Mouse (Mus musculus): Measurements from ENCODE around the gene Churc1. TPM values are rescaled to one million over a fixed set of nuclear protein-coding genes. Genes with fewer than 3 reads are reported as not detected.
A peak's percentile ranks its signal among the peaks of the same experiment; 100 is the strongest.

The Churc1 gene
- polyA plus RNA-seq (2012; rRNA removed) = 61.9 and 63.6 TPM in 2 replicates

- peak; percentile 97 for DNase-seq (ENCODE audit: low read depth)
- TF ChIP-seq CTCF (IDR thresholded peaks at IDR 0.05; ENCODE audit: borderline replicate concordance, extremely low read depth, insufficient read depth, insufficient read length) (no peak), POLR2A (IDR thresholded peaks at IDR 0.05; ENCODE audit: borderline replicate concordance, extremely low read depth, insufficient read depth, insufficient read length, poor library complexity, severe bottlenecking) (0 out of 2 replicates have a peak, but pooled peaks have one; percentile 21)
Observed at GRCm38 (mm10) chr12:76765354-76765851, at the start of gene Churc1, which contains the start of gene Fntb. TSS of gene Churc1 (plus strand) at chr12:76765538. TSS of gene Fntb (plus strand) at chr12:76765589.

- no peak for DNase-seq (ENCODE audit: low read depth)
- no peak for TF ChIP-seq CTCF (IDR thresholded peaks at IDR 0.05; ENCODE audit: borderline replicate concordance, extremely low read depth, insufficient read depth, insufficient read length)
- no peak for TF ChIP-seq POLR2A (IDR thresholded peaks at IDR 0.05; ENCODE audit: borderline replicate concordance, extremely low read depth, insufficient read depth, insufficient read length, poor library complexity, severe bottlenecking)
Observed at GRCm38 (mm10) chr12:76718384-76718783, 47.0 kb upstream of the Churc1 start.

- TF ChIP-seq POLR2A (IDR thresholded peaks at IDR 0.05; ENCODE audit: borderline replicate concordance, extremely low read depth, insufficient read depth, insufficient read length, poor library complexity, severe bottlenecking) = no peak
- no peak for TF ChIP-seq CTCF (IDR thresholded peaks at IDR 0.05; ENCODE audit: borderline replicate concordance, extremely low read depth, insufficient read depth, insufficient read length)
- DNase-seq (ENCODE audit: low read depth) = peak; percentile 51
Observed at GRCm38 (mm10) chr12:76720572-76720971, 44.8 kb upstream of the Churc1 start.

- TF ChIP-seq CTCF (IDR thresholded peaks at IDR 0.05; ENCODE audit: borderline replicate concordance, extremely low read depth, insufficient read depth, insufficient read length) (no peak), POLR2A (IDR thresholded peaks at IDR 0.05; ENCODE audit: borderline replicate concordance, extremely low read depth, insufficient read depth, insufficient read length, poor library complexity, severe bottlenecking) (no peak)
- DNase-seq (ENCODE audit: low read depth) = peak; percentile 64
Observed at GRCm38 (mm10) chr12:76722026-76722425, 43.3 kb upstream of the Churc1 start.

- no peak for DNase-seq (ENCODE audit: low read depth)
- no peak for TF ChIP-seq POLR2A (IDR thresholded peaks at IDR 0.05; ENCODE audit: borderline replicate concordance, extremely low read depth, insufficient read depth, insufficient read length, poor library complexity, severe bottlenecking)
- no peak for TF ChIP-seq CTCF (IDR thresholded peaks at IDR 0.05; ENCODE audit: borderline replicate concordance, extremely low read depth, insufficient read depth, insufficient read length)
Observed at GRCm38 (mm10) chr12:76727955-76728354, 37.4 kb upstream of the Churc1 start.

- DNase-seq (ENCODE audit: low read depth) = no peak
- TF ChIP-seq POLR2A (IDR thresholded peaks at IDR 0.05; ENCODE audit: borderline replicate concordance, extremely low read depth, insufficient read depth, insufficient read length, poor library complexity, severe bottlenecking) = no peak
- TF ChIP-seq CTCF (IDR thresholded peaks at IDR 0.05; ENCODE audit: borderline replicate concordance, extremely low read depth, insufficient read depth, insufficient read length) = no peak
Observed at GRCm38 (mm10) chr12:76750866-76751459, 14.4 kb upstream of the Churc1 start.

- no peak for TF ChIP-seq POLR2A (IDR thresholded peaks at IDR 0.05; ENCODE audit: borderline replicate concordance, extremely low read depth, insufficient read depth, insufficient read length, poor library complexity, severe bottlenecking)
- peak; percentile 55; the same call in 1 of the 2 replicates for TF ChIP-seq CTCF (IDR thresholded peaks at IDR 0.05; ENCODE audit: borderline replicate concordance, extremely low read depth, insufficient read depth, insufficient read length)
- peak; percentile 80 for DNase-seq (ENCODE audit: low read depth)
Observed at GRCm38 (mm10) chr12:76752652-76753318, 12.6 kb upstream of the Churc1 start.

- TF ChIP-seq POLR2A (IDR thresholded peaks at IDR 0.05; ENCODE audit: borderline replicate concordance, extremely low read depth, insufficient read depth, insufficient read length, poor library complexity, severe bottlenecking) (no peak), CTCF (IDR thresholded peaks at IDR 0.05; ENCODE audit: borderline replicate concordance, extremely low read depth, insufficient read depth, insufficient read length) (no peak)
- peak; percentile 15 for DNase-seq (ENCODE audit: low read depth)
Observed at GRCm38 (mm10) chr12:76765901-76766630, 728 bp downstream of the Churc1 start.

- no peak for DNase-seq (ENCODE audit: low read depth)
- TF ChIP-seq CTCF (IDR thresholded peaks at IDR 0.05; ENCODE audit: borderline replicate concordance, extremely low read depth, insufficient read depth, insufficient read length) (no peak), POLR2A (IDR thresholded peaks at IDR 0.05; ENCODE audit: borderline replicate concordance, extremely low read depth, insufficient read depth, insufficient read length, poor library complexity, severe bottlenecking) (no peak)
Observed at GRCm38 (mm10) chr12:76770841-76771500, 5.6 kb downstream of the Churc1 start.

GRCm38 (mm10) chr12:76771540-76771939 lies 6.2 kb downstream of the Churc1 start:
- DNase-seq (ENCODE audit: low read depth) = no peak
- no peak for TF ChIP-seq POLR2A (IDR thresholded peaks at IDR 0.05; ENCODE audit: borderline replicate concordance, extremely low read depth, insufficient read depth, insufficient read length, poor library complexity, severe bottlenecking)

- no peak for DNase-seq (ENCODE audit: low read depth)
- TF ChIP-seq POLR2A (IDR thresholded peaks at IDR 0.05; ENCODE audit: borderline replicate concordance, extremely low read depth, insufficient read depth, insufficient read length, poor library complexity, severe bottlenecking) (no peak), CTCF (IDR thresholded peaks at IDR 0.05; ENCODE audit: borderline replicate concordance, extremely low read depth, insufficient read depth, insufficient read length) (no peak)
Observed at GRCm38 (mm10) chr12:76774652-76775051, 9.3 kb downstream of the Churc1 start.

Data from brain, embryonic 14.5 days (tissue).